Mouse (Mus musculus) myocyte (in vitro differentiated cells): Measurements from ENCODE around the gene Spi1. TPM values are rescaled to one million over a fixed set of nuclear protein-coding genes. Genes with fewer than 3 reads are reported as not detected.
A peak's percentile ranks its signal among the peaks of the same experiment; 100 is the strongest.

Source experiments
- H3K27me3 ChIP-seq: one replicate; pipeline ENCODE4 v1.6.1; 2011; ENCODE audit not compliant: control insufficient read depth, insufficient read depth, insufficient read length
- H3K36me3 ChIP-seq: one replicate; pipeline ENCODE4 v1.6.1; 2011; ENCODE audit not compliant: control insufficient read depth, insufficient read depth
- H3K4me2 ChIP-seq: one replicate; pipeline ENCODE4 v1.6.1; 2011; ENCODE audit warnings: low read depth, control low read depth
- H3K4me3 ChIP-seq: one replicate; pipeline ENCODE4 v1.5.1; 2011; ENCODE audit warnings: mild to moderate bottlenecking, control low read depth, moderate library complexity
- H3K79me2 ChIP-seq: one replicate; pipeline ENCODE4 v1.6.1; 2011; ENCODE audit not compliant: control insufficient read depth, insufficient read depth
- H3ac ChIP-seq: one replicate; pipeline ENCODE4 v1.6.1; 2011; ENCODE audit not compliant: control insufficient read depth, insufficient read length
- CEBPB ChIP-seq: IDR thresholded peaks from 2 replicates; pipeline ENCODE4 v1.6.1; 2011; ENCODE audit warnings: mild to moderate bottlenecking, moderate library complexity; ENCODE audit not compliant: poor library complexity, insufficient read depth, severe bottlenecking
- E2F4 ChIP-seq: IDR thresholded peaks from one replicate; pipeline ENCODE4 v1.6.1; 2011; ENCODE audit warnings: mild to moderate bottlenecking, control low read depth, moderate library complexity; ENCODE audit not compliant: insufficient read depth
- MAX ChIP-seq: IDR thresholded peaks from one replicate; pipeline ENCODE4 v1.6.1; 2011; ENCODE audit warnings: low read depth, mild to moderate bottlenecking, control low read depth
- MYOD1 ChIP-seq, 3 experiments: IDR thresholded peaks; one replicate each; pipeline ENCODE4 v1.6.1; 2011; ENCODE audit warnings: control low read depth in 2 of 3, low read depth in 2 of 3, mild to moderate bottlenecking in 2 of 3, moderate library complexity in 1 of 3; ENCODE audit not compliant: insufficient read length in 2 of 3, control insufficient read depth in 1 of 3
- MYOG ChIP-seq, 3 experiments: IDR thresholded peaks; one replicate each; pipeline ENCODE4 v1.6.1; 2011; ENCODE audit warnings: control low read depth in 2 of 3, low read depth in 2 of 3, mild to moderate bottlenecking in 2 of 3; ENCODE audit not compliant: insufficient read length in 2 of 3, control insufficient read depth in 1 of 3, insufficient read depth in 1 of 3
- POLR2A ChIP-seq: IDR thresholded peaks from one replicate; pipeline ENCODE4 v1.6.1; 2011; ENCODE audit warnings: low read depth, mild to moderate bottlenecking, control low read depth, moderate library complexity; ENCODE audit not compliant: insufficient read length
- POLR2AphosphoS2 ChIP-seq: IDR thresholded peaks from one replicate; pipeline ENCODE4 v1.6.1; 2011; ENCODE audit warnings: low read depth, control low read depth; ENCODE audit not compliant: insufficient read length
- REST ChIP-seq: IDR thresholded peaks from one replicate; pipeline ENCODE4 v1.6.1; 2011; ENCODE audit warnings: mild to moderate bottlenecking, control low read depth, moderate library complexity; ENCODE audit not compliant: insufficient read depth, insufficient read length
- SRF ChIP-seq: IDR thresholded peaks from one replicate; pipeline ENCODE4 v1.6.1; 2011; ENCODE audit warnings: low read depth; ENCODE audit not compliant: control insufficient read depth, insufficient read length
- TCF12 ChIP-seq: IDR thresholded peaks from one replicate; pipeline ENCODE4 v1.6.1; 2011; ENCODE audit warnings: mild to moderate bottlenecking, control low read depth; ENCODE audit not compliant: poor library complexity, insufficient read depth, severe bottlenecking
- TCF3 ChIP-seq: IDR thresholded peaks from one replicate; pipeline ENCODE4 v1.6.1; 2011; ENCODE audit warnings: low read depth, control low read depth; ENCODE audit not compliant: insufficient read length
- USF1 ChIP-seq: IDR thresholded peaks from one replicate; pipeline ENCODE4 v1.6.1; 2011; ENCODE audit warnings: low read depth, mild to moderate bottlenecking, control low read depth, moderate library complexity
- polyA plus RNA-seq: library from polyadenylated mRNA; unstranded; fragments of >200 nt; fragmentation: generic; extraction: Trizol; gene quantifications from one replicate; pipeline ENCODE4 v1.2.1, GENCODE M21; 2012; ENCODE audit warnings: missing spikeins

The Spi1 gene
- polyA plus RNA-seq, 1 experiment: 0.04 TPM

- H3ac ChIP-seq: no peak overlapping the region
- no peak overlapping the region for H3K4me2 ChIP-seq
Measured at GRCm38 (mm10) chr2:91065544-91065943, 16.6 kb upstream of the Spi1 start.

DNA sequence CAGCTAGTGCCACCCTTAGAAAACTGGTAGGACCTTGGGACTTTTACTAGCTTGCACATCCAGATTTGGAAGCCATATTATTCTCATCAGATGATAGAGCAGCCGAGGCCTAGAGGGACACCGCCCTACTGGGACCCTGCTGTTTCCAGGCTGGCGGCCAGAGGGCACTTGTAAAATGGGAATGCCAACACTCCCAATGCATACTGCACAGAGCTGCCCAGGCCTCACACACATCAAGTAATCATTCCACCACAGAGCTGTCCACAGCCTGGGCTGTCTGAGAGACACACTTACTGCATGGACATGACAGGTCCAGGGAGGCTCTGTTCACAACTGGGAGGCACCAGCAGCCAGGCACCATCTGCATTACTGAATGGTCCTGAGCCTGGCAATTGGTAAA lies 15.7 kb upstream of the Spi1 start:
- TF ChIP-seq MYOG (IDR thresholded peaks at IDR 0.05; ENCODE audit: control insufficient read depth in 1 of 3, insufficient read depth in 1 of 3, insufficient read length in 2 of 3, low read depth in 2 of 3): no peak
- TF ChIP-seq REST: no peak
- no peak for TF ChIP-seq SRF
- TF ChIP-seq CEBPB: no peak
- TF ChIP-seq POLR2A: peak; percentile 29
- TF ChIP-seq POLR2AphosphoS2: peak; percentile 77
- Histone ChIP-seq H3K27me3 (no peaks in the 10 kb centered on the region), H3K36me3 (peaks cover 4% of the 10 kb centered on the region), H3K4me3 (no peak overlapping the region), H3ac (no peak overlapping the region), H3K79me2 (no peaks in the 10 kb centered on the region), H3K4me2 (no peak overlapping the region)

More at GRCm38 (mm10) chr2:91065544-91065943, 16.6 kb upstream of the Spi1 start:
- TF ChIP-seq POLR2AphosphoS2 (peak; percentile 76), TCF12 (no peak)
- no peaks in the 10 kb centered on the region for H3K27me3 ChIP-seq
- peaks cover 4% of the 10 kb centered on the region for H3K36me3 ChIP-seq
- H3K79me2 ChIP-seq: no peaks in the 10 kb centered on the region
- no peak overlapping the region for H3K4me3 ChIP-seq

- peaks cover 4% of the 10 kb centered on the region for H3K36me3 ChIP-seq
- H3ac ChIP-seq: peak overlapping the region; percentile 4
- H3K27me3 ChIP-seq: no peaks in the 10 kb centered on the region
- no peaks in the 10 kb centered on the region for H3K79me2 ChIP-seq
- H3K4me3 ChIP-seq: peak overlapping the region; percentile 35
- TF ChIP-seq TCF3 (no peak), POLR2A (peak; percentile 17), TCF12 (no peak), REST (no peak), E2F4 (no peak), POLR2AphosphoS2 (peak; percentile 59), MAX (no peak)
- peak overlapping the region; percentile 80 for H3K4me2 ChIP-seq
Measured at GRCm38 (mm10) chr2:91068162-91068871, 13.9 kb upstream of the Spi1 start.

- TF ChIP-seq TCF12 (no peak), MYOG (IDR thresholded peaks at IDR 0.05; ENCODE audit: control insufficient read depth in 1 of 3, insufficient read depth in 1 of 3, insufficient read length in 2 of 3, low read depth in 2 of 3) (no peak), POLR2A (no peak), POLR2AphosphoS2 (peak; percentile 88), MAX (no peak)
- no peaks in the 10 kb centered on the region for H3K27me3 ChIP-seq
Measured at GRCm38 (mm10) chr2:91068872-91069165, 13.4 kb upstream of the Spi1 start.

GRCm38 (mm10) chr2:91069306-91070000 lies 12.7 kb upstream of the Spi1 start:
- Histone ChIP-seq H3K4me3 (peak overlapping the region; percentile 35), H3K4me2 (peak overlapping the region; percentile 80), H3K79me2 (no peaks in the 10 kb centered on the region), H3ac (peak overlapping the region; percentile 70), H3K36me3 (peaks cover 4% of the 10 kb centered on the region), H3K27me3 (no peaks in the 10 kb centered on the region)
- peak; percentile 67 for TF ChIP-seq POLR2AphosphoS2
- TF ChIP-seq POLR2A: peak; percentile 32
- no peak for TF ChIP-seq MYOG (IDR thresholded peaks at IDR 0.05; ENCODE audit: control insufficient read depth in 1 of 3, insufficient read depth in 1 of 3, insufficient read length in 2 of 3, low read depth in 2 of 3)

More at GRCm38 (mm10) chr2:91068872-91069165, 13.4 kb upstream of the Spi1 start:
- peak overlapping the region; percentile 35 for H3K4me3 ChIP-seq
- H3K79me2 ChIP-seq: no peaks in the 10 kb centered on the region
- peaks cover 4% of the 10 kb centered on the region for H3K36me3 ChIP-seq
- peak overlapping the region; percentile 4 for H3ac ChIP-seq
- H3K4me2 ChIP-seq: peak overlapping the region; percentile 80

GRCm38 (mm10) chr2:91070076-91070800 lies 12.0 kb upstream of the Spi1 start, which contains the start of gene Slc39a13:
Slc39a13 (minus strand) TSS chr2:91070417.
- TF ChIP-seq SRF (peak; percentile 45), TCF12 (no peak), MAX (no peak), CEBPB (no peak), POLR2AphosphoS2 (peak; percentile 85), E2F4 (no peak), POLR2A (peak; percentile 83), MYOG (IDR thresholded peaks at IDR 0.05; ENCODE audit: control insufficient read depth in 1 of 3, insufficient read depth in 1 of 3, insufficient read length in 2 of 3, low read depth in 2 of 3) (peak in 2 of 3 experiments; percentile 23 to 49), REST (no peak), TCF3 (no peak), MYOD1 (IDR thresholded peaks at IDR 0.05; ENCODE audit: control insufficient read depth in 1 of 3, insufficient read length in 2 of 3, low read depth in 2 of 3) (peak in 2 of 3 experiments; percentile 44 to 51), USF1 (no peak)
- H3K27me3 ChIP-seq: no peaks in the 10 kb centered on the region
- peak within 1 kb of the TSS; percentile 70 for H3ac ChIP-seq
- peak within 1 kb of the TSS; percentile 35 for H3K4me3 ChIP-seq
- H3K79me2 ChIP-seq: no peaks in the 10 kb centered on the region
- H3K4me2 ChIP-seq: peak within 1 kb of the TSS; percentile 80
- peaks cover 4% of the 10 kb centered on the region for H3K36me3 ChIP-seq
